Mouse (Mus musculus) intestine, embryonic 15.5 days (tissue): ENCODE measurements around the gene Xpnpep1. TPM values are rescaled to one million over a fixed set of nuclear protein-coding genes. Genes with fewer than 3 reads are reported as not detected.

Experiments
- ATAC-seq: fragments of 200-750 bp; cut with Nextera tagmentation; 2 replicates; pipeline ENCODE4 v1.8.0; 2017; ENCODE audit warnings: moderate TSS enrichment, moderate library complexity
- H3K27ac ChIP-seq: fragments of 300-500 bp; sonication (generic); 2 replicates; pipeline ENCODE4 v1.5.1; 2015; ENCODE audit warnings: mild to moderate bottlenecking, inconsistent platforms
- H3K27me3 ChIP-seq: fragments of 300-500 bp; sonication (generic); replicated peaks from 2 replicates; pipeline ENCODE4 v1.6.1; 2015; ENCODE audit warnings: inconsistent platforms
- H3K36me3 ChIP-seq: fragments of 300-500 bp; sonication (generic); 2 replicates; pipeline ENCODE4 v1.6.1; 2015; ENCODE audit warnings: inconsistent platforms
- H3K4me1 ChIP-seq: fragments of 300-500 bp; sonication (generic); replicated peaks from 2 replicates; pipeline ENCODE4 v1.6.1; 2015; ENCODE audit warnings: inconsistent platforms
- H3K4me2 ChIP-seq: fragments of 300-500 bp; sonication (generic); replicated peaks from 2 replicates; pipeline ENCODE4 v1.6.1; 2015; ENCODE audit warnings: mild to moderate bottlenecking, inconsistent platforms
- H3K4me3 ChIP-seq: fragments of 300-500 bp; sonication (generic); replicated peaks from 2 replicates; pipeline ENCODE4 v1.5.1; 2015; ENCODE audit warnings: inconsistent platforms
- H3K9ac ChIP-seq: fragments of 300-500 bp; sonication (generic); 2 replicates; pipeline ENCODE4 v1.6.1; 2015; ENCODE audit warnings: inconsistent platforms
- H3K9me3 ChIP-seq: fragments of 300-500 bp; sonication (generic); 2 replicates; pipeline ENCODE4 v1.6.1; 2016; ENCODE audit warnings: inconsistent platforms
- WGBS: fragments of 180-500 bp; shearing (Covaris S2); methylation state at CpG from one replicate; pipeline ENCODE4 v1.1.7; 2015; 5-methylcytosine and 5-hydroxymethylcytosine counted together
- polyA plus RNA-seq: library from polyadenylated mRNA; unstranded; fragments of >200 nt; fragmentation: Nextera tagmentation; extraction: Ambion mirVana; gene quantifications from 2 replicates; pipeline ENCODE4 v1.2.1, GENCODE M21; 2015

Xpnpep1 gene
- polyA plus RNA-seq, 1 experiment from 2014 or later = 206 TPM

- H3K4me1 ChIP-seq = peaks cover 35% of the 10 kb centered on the region
- ATAC-seq = no peak
Observed at GRCm38 (mm10) chr19:53076238-53076981, 36.4 kb upstream of the Xpnpep1 start.

GRCm38 (mm10) chr19:53075896-53076237 is 35.9 kb upstream of the Xpnpep1 start:
- Histone ChIP-seq H3K4me3 (no peak overlapping the region), H3K9me3 (no peaks in the 10 kb centered on the region), H3K4me1 (peaks cover 30% of the 10 kb centered on the region), H3K9ac (no peak overlapping the region), H3K4me2 (no peak overlapping the region), H3K27me3 (no peaks in the 10 kb centered on the region), H3K27ac (no peak overlapping the region), H3K36me3 (no peaks in the 10 kb centered on the region)
- WGBS = 88% methylated on average over 11 of the region's 11 CpGs
- no peak for ATAC-seq

More at GRCm38 (mm10) chr19:53076238-53076981, 36.4 kb upstream of the Xpnpep1 start:
- Histone ChIP-seq H3K9ac (no peak overlapping the region), H3K9me3 (no peaks in the 10 kb centered on the region), H3K4me3 (no peak overlapping the region), H3K27ac (0 out of 2 replicates have a peak overlapping the region, but pooled peaks have one; percentile 2), H3K36me3 (no peaks in the 10 kb centered on the region), H3K4me2 (no peak overlapping the region), H3K27me3 (no peaks in the 10 kb centered on the region)
- 70% methylated on average over 18 of the region's 18 CpGs for WGBS

GRCm38 (mm10) chr19:53074899-53075722 is 35.1 kb upstream of the Xpnpep1 start:
- no peak overlapping the region for H3K4me3 ChIP-seq
- H3K9ac ChIP-seq = no peak overlapping the region
- H3K36me3 ChIP-seq = no peaks in the 10 kb centered on the region
- no peaks in the 10 kb centered on the region for H3K27me3 ChIP-seq
- no peak overlapping the region for H3K27ac ChIP-seq
- peaks cover 27% of the 10 kb centered on the region for H3K4me1 ChIP-seq
- 62% methylated on average over 13 of the region's 13 CpGs for WGBS
- no peak overlapping the region for H3K4me2 ChIP-seq
- H3K9me3 ChIP-seq = no peaks in the 10 kb centered on the region
- ATAC-seq = peak; percentile 61

- Histone ChIP-seq H3K36me3 (no peaks in the 10 kb centered on the region), H3K4me3 (no peak overlapping the region), H3K9ac (no peak overlapping the region), H3K9me3 (no peaks in the 10 kb centered on the region), H3K4me2 (no peak overlapping the region), H3K4me1 (peaks cover 22% of the 10 kb centered on the region), H3K27ac (no peak overlapping the region), H3K27me3 (no peaks in the 10 kb centered on the region)
- ATAC-seq = no peak
- 98% methylated on average over 4 of the region's 4 CpGs for WGBS
Observed at GRCm38 (mm10) chr19:53073521-53073920, 33.5 kb upstream of the Xpnpep1 start.

- H3K36me3 ChIP-seq = no peaks in the 10 kb centered on the region
- no peaks in the 10 kb centered on the region for H3K27me3 ChIP-seq
- no peaks in the 10 kb centered on the region for H3K9me3 ChIP-seq
- H3K27ac ChIP-seq = no peak overlapping the region
- no peak overlapping the region for H3K4me3 ChIP-seq
- peaks cover 22% of the 10 kb centered on the region for H3K4me1 ChIP-seq
- WGBS = 84% methylated on average over 5 of the region's 5 CpGs
- no peak for ATAC-seq
- H3K9ac ChIP-seq = no peak overlapping the region
- H3K4me2 ChIP-seq = no peak overlapping the region
Observed at GRCm38 (mm10) chr19:53072406-53072805, 32.4 kb upstream of the Xpnpep1 start.

- H3K27ac ChIP-seq = no peak overlapping the region
- H3K9ac ChIP-seq = no peak overlapping the region
- no peaks in the 10 kb centered on the region for H3K36me3 ChIP-seq
- 64% methylated on average over 5 of the region's 5 CpGs for WGBS
- H3K4me2 ChIP-seq = no peak overlapping the region
- no peak for ATAC-seq
- no peak overlapping the region for H3K4me3 ChIP-seq
- H3K27me3 ChIP-seq = no peaks in the 10 kb centered on the region
- no peaks in the 10 kb centered on the region for H3K9me3 ChIP-seq
- H3K4me1 ChIP-seq = peaks cover 23% of the 10 kb centered on the region
Observed at GRCm38 (mm10) chr19:53071651-53072050, 31.6 kb upstream of the Xpnpep1 start.

- peaks cover 22% of the 10 kb centered on the region for H3K4me1 ChIP-seq
- H3K27me3 ChIP-seq = no peaks in the 10 kb centered on the region
- H3K4me2 ChIP-seq = no peak overlapping the region
- H3K9ac ChIP-seq = no peak overlapping the region
- ATAC-seq = no peak
- no peak overlapping the region for H3K27ac ChIP-seq
- 34% methylated on average over 4 of the region's 4 CpGs for WGBS
- H3K4me3 ChIP-seq = no peak overlapping the region
- no peaks in the 10 kb centered on the region for H3K36me3 ChIP-seq
- no peaks in the 10 kb centered on the region for H3K9me3 ChIP-seq
Observed at GRCm38 (mm10) chr19:53070870-53071269, 30.9 kb upstream of the Xpnpep1 start.

GRCm38 (mm10) chr19:53069451-53069850 is 29.4 kb upstream of the Xpnpep1 start:
- Histone ChIP-seq H3K9me3 (no peaks in the 10 kb centered on the region), H3K27ac (no peak overlapping the region), H3K4me1 (peaks cover 14% of the 10 kb centered on the region; the same call in 1 of the 2 replicates), H3K9ac (no peak overlapping the region), H3K36me3 (no peaks in the 10 kb centered on the region), H3K4me2 (no peak overlapping the region), H3K27me3 (no peaks in the 10 kb centered on the region), H3K4me3 (no peak overlapping the region)
- ATAC-seq = no peak
- WGBS = 73% methylated on average over 3 of the region's 3 CpGs

GRCm38 (mm10) chr19:53066934-53067333 is 26.9 kb upstream of the Xpnpep1 start:
- ATAC-seq = peak; percentile 67
- H3K9me3 ChIP-seq = no peaks in the 10 kb centered on the region
- peaks cover 10% of the 10 kb centered on the region; the same call in 1 of the 2 replicates for H3K4me1 ChIP-seq
- no peak overlapping the region for H3K9ac ChIP-seq
- H3K4me3 ChIP-seq = no peak overlapping the region
- peak overlapping the region; percentile 54 for H3K27ac ChIP-seq
- H3K36me3 ChIP-seq = no peaks in the 10 kb centered on the region
- no peaks in the 10 kb centered on the region for H3K27me3 ChIP-seq
- peak overlapping the region; percentile 31 for H3K4me2 ChIP-seq
- 35% methylated on average over 10 of the region's 10 CpGs for WGBS

- Histone ChIP-seq H3K4me2 (peak overlapping the region; percentile 31), H3K9ac (no peak overlapping the region), H3K4me3 (no peak overlapping the region), H3K9me3 (no peaks in the 10 kb centered on the region), H3K4me1 (peaks cover 10% of the 10 kb centered on the region; the same call in 1 of the 2 replicates), H3K27me3 (no peaks in the 10 kb centered on the region), H3K27ac (peak overlapping the region; percentile 54), H3K36me3 (no peaks in the 10 kb centered on the region)
- 25% methylated on average over 9 of the region's 9 CpGs for WGBS
- peak; percentile 31 for ATAC-seq
Observed at GRCm38 (mm10) chr19:53066531-53066930, 26.5 kb upstream of the Xpnpep1 start.

GRCm38 (mm10) chr19:53064972-53065361 is 25.0 kb upstream of the Xpnpep1 start:
- H3K4me2 ChIP-seq = no peak overlapping the region
- 0 out of 2 replicates have a peak overlapping the region, but pooled peaks have one; percentile 11 for H3K27ac ChIP-seq
- H3K27me3 ChIP-seq = no peaks in the 10 kb centered on the region
- no peak overlapping the region for H3K9ac ChIP-seq
- peaks cover 10% of the 10 kb centered on the region; the same call in 1 of the 2 replicates for H3K4me1 ChIP-seq
- ATAC-seq = no peak
- H3K36me3 ChIP-seq = no peaks in the 10 kb centered on the region
- H3K9me3 ChIP-seq = no peaks in the 10 kb centered on the region
- 45% methylated on average over 8 of the region's 8 CpGs for WGBS
- no peak overlapping the region for H3K4me3 ChIP-seq

- WGBS = 69% methylated on average over 12 of the region's 12 CpGs
- H3K27me3 ChIP-seq = no peaks in the 10 kb centered on the region
Observed at GRCm38 (mm10) chr19:53064292-53064971, 24.4 kb upstream of the Xpnpep1 start.

More at GRCm38 (mm10) chr19:53064292-53064971, 24.4 kb upstream of the Xpnpep1 start:
- Histone ChIP-seq H3K27ac (peak overlapping the region; percentile 18; the same call in 1 of the 2 replicates), H3K9ac (no peak overlapping the region), H3K36me3 (no peaks in the 10 kb centered on the region), H3K4me2 (no peak overlapping the region), H3K4me3 (no peak overlapping the region), H3K9me3 (no peaks in the 10 kb centered on the region), H3K4me1 (peaks cover 11% of the 10 kb centered on the region; the same call in 1 of the 2 replicates)
- ATAC-seq = no peak
